Mouse (Mus musculus) intestine, postnatal 0 days (tissue): Measurements from ENCODE around the gene Kif16b. TPM values are rescaled to one million over a fixed set of nuclear protein-coding genes. Genes with fewer than 3 reads are reported as not detected.
"Not testable (repeated sequence)": the region's sequence is repeated elsewhere in the genome, so short reads cannot be mapped to it uniquely, and the experiment has no call there.

Experiments
- ATAC-seq: fragments of 200-750 bp; cut with Nextera tagmentation; 2 replicates; pipeline ENCODE4 v1.8.0; 2017; ENCODE audit warnings: mild to moderate bottlenecking, moderate TSS enrichment, moderate library complexity
- H3K27ac ChIP-seq: fragments of 300-500 bp; sonication (generic); 2 replicates; pipeline ENCODE4 v1.5.1; 2014; ENCODE audit warnings: mild to moderate bottlenecking, low read depth, low read length, moderate library complexity
- H3K27me3 ChIP-seq: fragments of 300-500 bp; sonication (generic); replicated peaks from 2 replicates; pipeline ENCODE4 v1.6.1; 2014; ENCODE audit warnings: low read length, mixed read lengths; ENCODE audit not compliant: control insufficient read depth, insufficient read depth
- H3K36me3 ChIP-seq: fragments of 300-500 bp; sonication (generic); 2 replicates; pipeline ENCODE4 v1.6.1; 2014; ENCODE audit warnings: mild to moderate bottlenecking, moderate library complexity; ENCODE audit not compliant: control insufficient read depth, insufficient read depth
- H3K4me1 ChIP-seq: fragments of 300-500 bp; sonication (generic); replicated peaks from 2 replicates; pipeline ENCODE4 v1.6.1; 2014; ENCODE audit warnings: antibody characterized with exemption, low read length, mixed read lengths; ENCODE audit not compliant: control insufficient read depth, insufficient read depth
- H3K4me2 ChIP-seq: fragments of 300-500 bp; sonication (generic); replicated peaks from 2 replicates; pipeline ENCODE4 v1.6.1; 2014; ENCODE audit warnings: low read depth, mild to moderate bottlenecking, moderate library complexity
- H3K4me3 ChIP-seq: fragments of 300-500 bp; sonication (generic); 2 replicates; pipeline ENCODE4 v1.5.1; 2014; ENCODE audit warnings: low read depth, low read length
- H3K9ac ChIP-seq: fragments of 300-500 bp; sonication (generic); 2 replicates; pipeline ENCODE4 v1.6.1; 2014; ENCODE audit warnings: mild to moderate bottlenecking, low read depth, low read length
- H3K9me3 ChIP-seq: fragments of 300-500 bp; sonication (generic); 2 replicates; pipeline ENCODE4 v1.6.1; 2016; ENCODE audit warnings: mixed run types; ENCODE audit not compliant: control insufficient read depth
- CTCF ChIP-seq: sonication (generic); IDR thresholded peaks from 2 replicates; pipeline ENCODE4 v1.5.1; 2016; ENCODE audit warnings: low read depth, mild to moderate bottlenecking, control low read depth, antibody characterized with exemption, moderate library complexity
- WGBS: fragments of 180-500 bp; shearing (Covaris S2); extraction: QIAGEN DNeasy Blood & Tissue Kit; methylation state at CpG from one replicate; pipeline ENCODE4 v1.1.7; 2014; 5-methylcytosine and 5-hydroxymethylcytosine counted together
- polyA plus RNA-seq: library from polyadenylated mRNA; unstranded; fragments of >200 nt; fragmentation: Nextera tagmentation; extraction: Ambion mirVana; gene quantifications from 2 replicates; pipeline ENCODE4 v1.2.1, GENCODE M21; 2015

The Kif16b gene
- polyA plus RNA-seq, 1 experiment from 2014 or later = 7.0 TPM

- no peaks in the 10 kb centered on the region for H3K36me3 ChIP-seq
- H3K4me2 ChIP-seq = peak overlapping the region; percentile 35
- no peak overlapping the region for H3K4me3 ChIP-seq
- H3K9me3 ChIP-seq = no peaks in the 10 kb centered on the region
- H3K27me3 ChIP-seq = no peaks in the 10 kb centered on the region
- WGBS = 44% methylated on average over 11 of the region's 11 CpGs
- no peak overlapping the region for H3K9ac ChIP-seq
- peak; percentile 81 for ATAC-seq
- H3K27ac ChIP-seq = no peak overlapping the region; the same call in 1 of the 2 replicates
- H3K4me1 ChIP-seq = no peaks in the 10 kb centered on the region
- no peak for TF ChIP-seq CTCF
Measured at GRCm38 (mm10) chr2:142584851-142585737, 316.2 kb downstream of the Kif16b start.

- Histone ChIP-seq H3K4me1 (no peaks in the 10 kb centered on the region), H3K36me3 (no peaks in the 10 kb centered on the region), H3K9me3 (no peaks in the 10 kb centered on the region), H3K4me3 (no peak overlapping the region), H3K4me2 (no peak overlapping the region), H3K9ac (no peak overlapping the region), H3K27ac (no peak overlapping the region), H3K27me3 (no peaks in the 10 kb centered on the region)
- no peak for TF ChIP-seq CTCF
- no peak for ATAC-seq
Measured at GRCm38 (mm10) chr2:142580449-142580848, 320.9 kb downstream of the Kif16b start.

GRCm38 (mm10) chr2:142577414-142577813, 323.9 kb downstream of the Kif16b start:
- H3K4me1 ChIP-seq, H3K9ac ChIP-seq, ATAC-seq, H3K4me3 ChIP-seq, H3K27me3 ChIP-seq, H3K36me3 ChIP-seq, H3K27ac ChIP-seq, H3K9me3 ChIP-seq, H3K4me2 ChIP-seq: not testable (repeated sequence)
- TF ChIP-seq CTCF = peak; percentile 54
- 60% methylated on average over 9 of the region's 9 CpGs for WGBS

GRCm38 (mm10) chr2:142569771-142570170, 331.6 kb downstream of the Kif16b start:
- Histone ChIP-seq H3K4me3 (no peak overlapping the region), H3K27me3 (no peaks in the 10 kb centered on the region), H3K36me3 (no peaks in the 10 kb centered on the region), H3K4me2 (no peak overlapping the region), H3K4me1 (no peaks in the 10 kb centered on the region), H3K9me3 (no peaks in the 10 kb centered on the region), H3K27ac (no peak overlapping the region), H3K9ac (no peak overlapping the region)
- WGBS = 60% methylated on average over 8 of the region's 8 CpGs
- peak; percentile 69 for ATAC-seq
- TF ChIP-seq CTCF = no peak

Other genes starting within 250 kb of the Kif16b start
- gene Snrpb2, start 161.5 kb upstream of the Kif16b start, polyA plus RNA-seq = 46.7 and 48.7 TPM in 2 replicates
- gene Otor, start 176.9 kb upstream of the Kif16b start, polyA plus RNA-seq = 0.12 TPM in 1 of 2 replicates, not detected in the other